Mouse (Mus musculus): ENCODE data around the gene Kif5a.

DNA sequence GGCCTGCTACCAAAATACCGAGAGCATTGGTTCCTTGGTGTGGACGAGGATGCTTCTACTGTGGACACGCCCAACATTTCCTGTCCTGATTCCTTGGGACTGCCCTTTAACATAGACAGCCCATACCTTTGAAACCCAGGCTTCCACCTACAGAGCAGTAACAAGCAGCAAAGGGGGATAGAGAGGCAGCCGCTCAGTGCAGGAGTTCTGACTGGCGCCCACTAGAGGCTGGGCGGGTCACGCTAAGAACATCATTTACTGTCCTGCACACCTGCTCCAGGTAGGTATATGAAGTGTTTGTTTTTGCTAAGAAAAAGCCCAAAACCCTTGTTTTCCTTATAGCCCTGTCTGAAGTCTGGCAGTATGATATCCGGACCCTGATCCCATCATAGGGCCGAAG is 30.0 kb downstream of the Kif5a start:
- TF ChIP-seq POLR2A (IDR thresholded peaks at IDR 0.05; ENCODE audit: low read depth, low read length) (no peak), CTCF (IDR thresholded peaks at IDR 0.05; ENCODE audit: borderline replicate concordance, insufficient read depth, low read length) (no peak)
